Mouse (Mus musculus) gastrocnemius, adult 8-10 months (tissue): Measurements from ENCODE around the gene Dhx37. TPM values are rescaled to one million over a fixed set of nuclear protein-coding genes. Genes with fewer than 3 reads are reported as not detected.
A peak's percentile ranks its signal among the peaks of the same experiment; 100 is the strongest.
"Not testable (repeated sequence)": the region's sequence is repeated elsewhere in the genome, so short reads cannot be mapped to it uniquely, and the experiment has no call there.

Experiments used
- DNase-seq, 2 experiments: peaks; one replicate each; pipeline ENCODE4 v3.0.0; 2022; ENCODE audit warnings: low spot score in 2 of 2
- total RNA-seq, 4 experiments: library from RNA; stranded (reverse); gene quantifications; 2 replicates each; pipeline ENCODE4 v1.2.4; 2022

The Dhx37 gene
- total RNA-seq, 4 experiments from 2014 or later = 4.4 to 5.1 (median 4.8) TPM

GRCm38 (mm10) chr5:125390906-125391477, 42.9 kb downstream of the Dhx37 start:
- no peak for DNase-seq

- DNase-seq = peak; percentile 90
Observed at GRCm38 (mm10) chr5:125389579-125390441, 44.1 kb downstream of the Dhx37 start, which contains the start of gene Ubc. Gene Ubc (minus strand): TSS chr5:125390202.

GRCm38 (mm10) chr5:125389131-125389578, 44.8 kb downstream of the Dhx37 start, which contains the start of gene Gm10382:
Gene Gm10382 (plus strand): TSS chr5:125389322.
- peak; percentile 73 to 82 for DNase-seq

- DNase-seq = no peak
Observed at GRCm38 (mm10) chr5:125388358-125389092, 45.4 kb downstream of the Dhx37 start.

GRCm38 (mm10) chr5:125387295-125387694, 46.6 kb downstream of the Dhx37 start:
- not testable (repeated sequence) for DNase-seq

GRCm38 (mm10) chr5:125385215-125385940, 48.5 kb downstream of the Dhx37 start:
- no peak for DNase-seq

GRCm38 (mm10) chr5:125384512-125385214, 49.3 kb downstream of the Dhx37 start:
- DNase-seq = no peak

- no peak for DNase-seq
Observed at GRCm38 (mm10) chr5:125383637-125384420, 50.1 kb downstream of the Dhx37 start.

GRCm38 (mm10) chr5:125382673-125383558, 51.0 kb downstream of the Dhx37 start:
- DNase-seq = peak in 1 of 2 experiments; percentile 39

GRCm38 (mm10) chr5:125381954-125382672, 51.8 kb downstream of the Dhx37 start:
- DNase-seq = no peak

GRCm38 (mm10) chr5:125378919-125379318, 55.0 kb downstream of the Dhx37 start:
- no peak for DNase-seq

- no peak for DNase-seq
Observed at GRCm38 (mm10) chr5:125377214-125377613, 56.7 kb downstream of the Dhx37 start.

- no peak for DNase-seq
Observed at GRCm38 (mm10) chr5:125375871-125376270, 58.0 kb downstream of the Dhx37 start.

- DNase-seq = no peak
Observed at GRCm38 (mm10) chr5:125372027-125372426, 61.9 kb downstream of the Dhx37 start.

- no peak for DNase-seq
Observed at GRCm38 (mm10) chr5:125370950-125371693, 62.8 kb downstream of the Dhx37 start.

GRCm38 (mm10) chr5:125368568-125368967, 65.4 kb downstream of the Dhx37 start:
- peak in 1 of 2 experiments; percentile 44 for DNase-seq

GRCm38 (mm10) chr5:125368156-125368555, 65.8 kb downstream of the Dhx37 start:
- no peak for DNase-seq
